Mouse (Mus musculus): Measurements from ENCODE around the gene Pde4d.

Gene Pde4d

GRCm38 (mm10) chr13:108601021-108601420, 151.3 kb downstream of the Pde4d start:
- DNase-seq, result peak; percentile 6 to 21

GRCm38 (mm10) chr13:108603502-108603901, 153.8 kb downstream of the Pde4d start:
- no peak for DNase-seq

- no peak for DNase-seq
Measured at GRCm38 (mm10) chr13:108604213-108604612, 154.5 kb downstream of the Pde4d start.

- no peak for DNase-seq
Measured at GRCm38 (mm10) chr13:108618207-108618606, 168.5 kb downstream of the Pde4d start.

- no peak for DNase-seq
Measured at GRCm38 (mm10) chr13:108622681-108623080, 172.9 kb downstream of the Pde4d start.

GRCm38 (mm10) chr13:108623929-108624328, 174.2 kb downstream of the Pde4d start:
- no peak for DNase-seq

GRCm38 (mm10) chr13:108626166-108626565, 176.4 kb downstream of the Pde4d start:
- no peak for DNase-seq

GRCm38 (mm10) chr13:108628501-108628900, 178.8 kb downstream of the Pde4d start:
- no peak for DNase-seq

- no peak for DNase-seq
Measured at GRCm38 (mm10) chr13:108630576-108630975, 180.8 kb downstream of the Pde4d start.

GRCm38 (mm10) chr13:108631222-108631621, 181.5 kb downstream of the Pde4d start:
- no peak for DNase-seq

GRCm38 (mm10) chr13:108636526-108636925, 186.8 kb downstream of the Pde4d start:
- DNase-seq, result no peak

GRCm38 (mm10) chr13:108642259-108642658, 192.5 kb downstream of the Pde4d start:
- no peak for DNase-seq

- no peak for DNase-seq
Measured at GRCm38 (mm10) chr13:108646801-108647200, 197.1 kb downstream of the Pde4d start.

GRCm38 (mm10) chr13:108647239-108647638, 197.5 kb downstream of the Pde4d start:
- no peak for DNase-seq

GRCm38 (mm10) chr13:108654026-108654723, 204.4 kb downstream of the Pde4d start:
- DNase-seq, result no peak

GRCm38 (mm10) chr13:108666579-108666978, 216.8 kb downstream of the Pde4d start:
- no peak for DNase-seq

- no peak for DNase-seq
Measured at GRCm38 (mm10) chr13:108667077-108667476, 217.3 kb downstream of the Pde4d start.

GRCm38 (mm10) chr13:108677056-108677455, 227.3 kb downstream of the Pde4d start:
- no peak for DNase-seq

- DNase-seq, result no peak
Measured at GRCm38 (mm10) chr13:108683018-108683417, 233.3 kb downstream of the Pde4d start.

GRCm38 (mm10) chr13:108685817-108686216, 236.1 kb downstream of the Pde4d start:
- no peak for DNase-seq

- DNase-seq, result no peak
Measured at GRCm38 (mm10) chr13:108686262-108686661, 236.5 kb downstream of the Pde4d start.

- DNase-seq, result no peak
Measured at GRCm38 (mm10) chr13:108686807-108687206, 237.1 kb downstream of the Pde4d start.

- DNase-seq, result no peak
Measured at GRCm38 (mm10) chr13:108692883-108693550, 243.3 kb downstream of the Pde4d start.

- DNase-seq, result no peak
Measured at GRCm38 (mm10) chr13:108705441-108705840, 255.7 kb downstream of the Pde4d start.

Measured in cerebellum, postnatal 36 days (tissue).